Mouse (Mus musculus) liver, adult (tissue): Measurements from ENCODE around the gene Adamtsl2.
A peak's percentile ranks its signal among the peaks of the same experiment; 100 is the strongest.

Source experiments
- GATA4 ChIP-seq: IDR thresholded peaks from 2 replicates; pipeline ENCODE4 v1.6.1; 2014; ENCODE audit warnings: mild to moderate bottlenecking, low read length; ENCODE audit not compliant: insufficient replicate concordance

Gene Adamtsl2

DNA sequence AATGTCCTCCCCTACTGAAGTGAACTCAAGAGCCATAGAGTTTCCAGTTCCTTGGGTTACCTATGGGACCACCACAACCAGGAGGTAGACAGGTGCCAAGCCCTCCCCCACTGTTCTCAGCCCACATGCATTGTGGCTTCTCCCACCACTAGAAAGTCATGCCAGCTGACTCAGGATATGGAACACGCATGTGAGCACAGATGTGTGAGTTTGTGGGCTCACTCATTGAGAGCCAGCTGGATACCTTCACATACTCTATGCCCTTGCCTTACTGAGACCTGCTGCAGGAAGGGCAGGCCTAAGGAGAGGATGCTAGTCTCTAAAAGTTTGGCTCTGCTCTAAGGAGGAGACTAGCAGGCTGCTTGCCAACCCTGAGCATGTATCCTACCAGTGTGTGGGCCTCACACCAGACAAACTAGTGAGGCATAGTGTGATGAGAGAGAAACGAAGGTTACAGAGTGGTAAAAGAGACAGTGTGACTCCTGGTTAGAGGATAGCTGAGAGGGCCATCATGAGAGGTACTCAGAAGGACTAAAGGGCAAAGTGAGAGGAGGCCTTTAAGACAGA lies 8.8 kb upstream of the Adamtsl2 start:
- TF ChIP-seq GATA4, result no peak

DNA sequence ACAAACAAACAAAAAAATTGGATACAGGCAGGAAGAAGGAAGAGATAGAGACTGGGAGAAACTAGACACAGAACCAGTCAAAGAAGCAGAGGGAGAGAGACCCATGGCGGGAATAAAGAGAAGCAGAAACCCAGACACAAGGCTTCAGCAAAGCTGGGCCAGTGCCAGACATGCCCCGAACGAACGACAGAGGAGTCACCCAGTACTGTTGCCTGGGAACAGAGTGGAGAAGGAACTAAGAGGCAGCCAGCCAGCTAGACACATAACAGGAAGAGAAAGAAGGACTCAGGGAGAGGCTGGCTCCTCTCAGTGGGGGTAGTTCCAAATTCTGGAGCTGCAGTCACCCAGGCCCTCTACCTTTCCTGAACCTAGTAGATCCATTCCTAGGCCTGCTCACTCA lies 8.0 kb upstream of the Adamtsl2 start:
- TF ChIP-seq GATA4, result no peak

DNA sequence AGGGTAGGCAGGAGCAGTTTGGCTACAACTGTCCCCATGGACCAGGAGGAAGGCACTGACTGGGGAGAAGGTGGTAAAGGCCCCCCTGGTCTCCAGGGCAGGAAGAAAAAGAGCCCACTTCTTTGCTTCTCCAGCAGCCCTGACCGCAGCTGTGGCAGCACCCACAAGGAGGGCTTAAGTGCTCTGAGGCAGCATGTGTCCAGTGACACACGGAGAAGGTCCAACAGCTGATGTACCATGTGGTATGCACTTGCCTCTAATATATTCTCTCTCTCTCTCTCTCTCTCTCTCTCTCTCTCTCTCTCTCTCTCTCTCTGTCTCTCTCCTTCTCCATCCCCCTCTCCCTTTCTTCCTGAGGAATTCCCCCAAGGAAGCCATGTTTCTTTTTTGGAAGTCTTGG lies 7.2 kb upstream of the Adamtsl2 start, which contains the start of gene Mymk:
TSS of gene Mymk (minus strand) at position 202 of the 400 bp plus-strand sequence.
- no peak for TF ChIP-seq GATA4

GRCm38 (mm10) chr2:27073407-27073806 lies 5.8 kb upstream of the Adamtsl2 start:
- TF ChIP-seq GATA4, result no peak

- TF ChIP-seq GATA4, result no peak
These were observed 4.4 kb upstream of the Adamtsl2 start for GRCm38 (mm10) chr2:27074804-27075203.

- TF ChIP-seq GATA4, result no peak
These were observed 3.7 kb upstream of the Adamtsl2 start for GRCm38 (mm10) chr2:27075485-27075884.

- TF ChIP-seq GATA4, result no peak
These were observed 1.4 kb upstream of the Adamtsl2 start for GRCm38 (mm10) chr2:27077655-27078244.

DNA sequence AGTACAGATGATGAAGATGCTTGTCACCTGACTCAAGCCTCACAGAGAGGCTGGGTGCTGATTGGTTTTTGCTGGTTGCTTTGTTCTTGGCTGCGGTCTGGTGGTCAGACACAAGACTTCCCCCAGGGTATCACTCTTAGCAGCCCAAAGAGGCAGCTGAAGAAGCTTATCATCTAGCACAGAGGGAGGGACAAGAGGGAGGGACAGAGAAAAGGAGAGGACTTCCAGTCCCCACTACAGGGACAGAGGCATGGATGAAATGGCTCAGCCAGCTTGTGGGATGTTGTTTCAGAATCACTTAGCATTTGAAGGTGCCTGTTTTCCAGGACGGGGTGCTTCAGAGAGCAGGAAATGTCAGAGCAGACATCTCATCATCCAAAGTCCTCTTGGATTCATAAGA lies 867 bp upstream of the Adamtsl2 start:
- no peak for TF ChIP-seq GATA4

DNA sequence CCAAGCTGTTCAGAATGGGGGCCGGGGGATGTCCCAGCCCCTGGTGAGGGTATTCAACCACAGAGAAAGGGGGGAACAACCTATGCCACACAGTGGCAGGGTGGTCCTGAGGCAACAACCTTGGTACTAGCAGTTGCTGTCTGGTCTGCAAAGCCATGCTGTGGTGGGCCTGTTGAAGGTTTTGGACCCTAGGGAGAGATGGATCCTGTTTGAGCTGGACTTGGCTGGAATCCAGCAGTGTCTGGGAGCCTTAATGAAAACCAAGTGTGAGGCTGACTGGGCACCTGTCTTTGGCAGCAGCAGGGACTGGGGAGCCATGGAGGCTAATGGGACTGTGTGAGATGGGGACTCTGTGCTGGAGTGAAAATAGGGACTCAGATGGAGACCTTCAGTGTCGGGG lies 470 bp downstream of the Adamtsl2 start:
- no peak for TF ChIP-seq GATA4

DNA sequence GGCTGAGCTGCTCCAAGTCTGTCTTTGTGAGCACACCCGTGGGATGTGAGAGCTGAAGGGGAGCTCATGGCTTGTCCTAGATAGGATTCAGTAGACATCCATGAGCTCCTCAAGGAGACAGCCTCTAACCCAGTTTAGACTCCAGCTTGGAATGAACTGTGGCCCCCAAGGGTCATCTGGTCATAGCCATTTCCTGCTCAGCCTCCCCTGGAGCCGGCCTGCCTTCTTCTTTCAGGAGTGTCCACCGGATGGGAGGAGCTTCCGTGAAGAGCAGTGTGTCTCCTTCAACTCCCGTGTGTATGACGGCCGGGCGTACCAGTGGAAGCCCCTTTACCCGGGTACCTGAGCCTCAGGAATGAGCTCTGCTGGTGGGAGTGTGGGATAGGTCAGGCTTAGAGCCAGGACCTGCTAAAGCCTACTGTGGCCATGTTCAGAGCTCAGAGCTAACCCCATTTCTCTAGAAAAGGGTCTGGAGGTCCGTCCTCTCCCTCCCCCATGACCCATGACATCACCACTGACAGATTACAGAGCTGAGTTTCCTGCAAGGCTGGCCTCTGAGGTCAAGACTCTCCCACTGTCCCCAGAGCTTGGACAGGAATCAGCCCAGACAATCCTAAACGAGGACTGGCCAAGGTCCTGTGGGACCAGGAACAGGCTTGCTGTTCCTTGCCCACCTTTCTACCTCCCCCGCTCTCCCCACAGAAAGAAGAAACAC lies 4.7 kb downstream of the Adamtsl2 start:
- peak; percentile 63; the same call in 1 of the 2 replicates for TF ChIP-seq GATA4

DNA sequence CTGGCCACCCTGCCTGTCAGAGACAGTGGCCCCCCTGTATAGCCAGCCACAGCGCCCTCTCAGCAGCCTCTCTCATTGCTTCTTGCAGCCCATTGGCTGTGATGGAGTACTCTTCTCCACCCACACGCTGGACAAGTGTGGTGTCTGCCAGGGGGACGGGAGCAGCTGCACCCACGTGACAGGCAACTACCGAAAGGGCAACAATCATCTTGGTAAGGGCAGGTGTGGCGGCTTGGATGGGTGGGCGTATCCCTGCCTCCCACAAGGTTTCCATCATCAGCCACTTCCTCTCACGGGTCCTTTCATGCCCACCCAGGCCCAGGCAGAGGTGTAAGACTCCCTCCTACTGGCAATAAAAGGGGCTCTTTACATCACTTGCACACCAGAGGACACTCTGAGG lies 5.8 kb downstream of the Adamtsl2 start:
- no peak for TF ChIP-seq GATA4

- TF ChIP-seq GATA4, result no peak
These were observed 6.6 kb downstream of the Adamtsl2 start for GRCm38 (mm10) chr2:27085801-27086200.

GRCm38 (mm10) chr2:27086483-27087010 lies 7.4 kb downstream of the Adamtsl2 start:
- TF ChIP-seq GATA4, result no peak

GRCm38 (mm10) chr2:27087581-27087980 lies 8.4 kb downstream of the Adamtsl2 start:
- no peak for TF ChIP-seq GATA4

DNA sequence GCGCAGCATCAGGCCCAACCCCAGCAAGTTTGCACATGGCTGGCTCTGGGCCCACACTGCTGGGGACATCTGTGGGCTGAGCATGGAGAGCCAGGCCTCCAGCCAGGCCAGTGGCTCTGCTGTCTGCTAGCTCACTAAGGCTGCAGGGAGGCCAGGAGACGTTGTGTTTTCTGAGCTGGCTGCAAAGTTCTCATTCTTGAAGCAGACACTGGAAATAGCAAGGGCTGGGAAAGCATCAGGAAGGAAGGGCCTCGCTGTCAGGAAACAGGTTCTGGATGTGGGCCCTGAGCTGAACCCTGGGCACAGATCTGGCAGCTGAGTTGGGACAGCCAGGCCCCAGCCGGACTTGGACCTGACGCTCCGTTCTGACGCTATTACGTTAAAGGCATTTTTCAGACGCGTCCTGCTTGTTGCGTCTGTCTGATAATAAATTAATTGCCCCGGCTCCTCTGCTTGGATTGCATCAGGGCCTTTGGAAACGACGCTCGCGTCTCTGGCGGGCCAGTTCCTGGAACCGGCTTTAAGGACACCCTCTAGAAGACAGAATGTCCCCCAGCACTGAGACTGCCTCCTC lies 9.0 kb downstream of the Adamtsl2 start:
- peak; percentile 64; the same call in 1 of the 2 replicates for TF ChIP-seq GATA4

DNA sequence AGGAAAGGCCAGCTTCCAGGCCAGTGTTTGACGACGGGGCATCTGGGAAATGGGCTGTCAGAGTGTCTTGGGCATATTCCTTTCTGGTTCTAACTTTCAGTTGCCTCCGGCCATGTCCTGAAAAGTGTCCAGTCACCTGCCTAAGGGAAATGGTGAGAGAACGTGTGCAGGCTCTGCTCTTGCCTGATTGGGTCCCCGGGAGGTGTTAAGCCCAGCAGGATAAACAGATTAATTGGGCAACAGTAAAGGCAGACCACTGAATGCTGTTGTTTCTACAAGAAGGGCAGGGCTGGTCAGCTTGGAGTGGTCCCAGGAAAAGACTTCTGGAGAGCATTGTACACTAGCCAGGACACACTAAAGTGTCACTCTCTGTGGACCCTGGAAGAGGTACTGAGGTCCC lies 9.5 kb downstream of the Adamtsl2 start:
- no peak for TF ChIP-seq GATA4
